Mouse (Mus musculus) stomach, postnatal 0 days (tissue): ENCODE measurements around the gene Kcnq4.

ENCODE experiments used
- CTCF ChIP-seq: IDR thresholded peaks from 2 replicates; pipeline ENCODE4 v1.5.1; 2016; ENCODE audit warnings: antibody characterized with exemption, low read depth, mild to moderate bottlenecking, moderate library complexity
- EP300 ChIP-seq: optimal IDR thresholded peaks from 2 replicates; pipeline ENCODE3; 2016; ENCODE audit warnings: antibody characterized with exemption

GRCm38 (mm10) chr4:120664601-120665000 is 83.8 kb downstream of the Kcnq4 start:
- TF ChIP-seq CTCF (no peak), EP300 (no peak)
